In the genomic region with DNA sequence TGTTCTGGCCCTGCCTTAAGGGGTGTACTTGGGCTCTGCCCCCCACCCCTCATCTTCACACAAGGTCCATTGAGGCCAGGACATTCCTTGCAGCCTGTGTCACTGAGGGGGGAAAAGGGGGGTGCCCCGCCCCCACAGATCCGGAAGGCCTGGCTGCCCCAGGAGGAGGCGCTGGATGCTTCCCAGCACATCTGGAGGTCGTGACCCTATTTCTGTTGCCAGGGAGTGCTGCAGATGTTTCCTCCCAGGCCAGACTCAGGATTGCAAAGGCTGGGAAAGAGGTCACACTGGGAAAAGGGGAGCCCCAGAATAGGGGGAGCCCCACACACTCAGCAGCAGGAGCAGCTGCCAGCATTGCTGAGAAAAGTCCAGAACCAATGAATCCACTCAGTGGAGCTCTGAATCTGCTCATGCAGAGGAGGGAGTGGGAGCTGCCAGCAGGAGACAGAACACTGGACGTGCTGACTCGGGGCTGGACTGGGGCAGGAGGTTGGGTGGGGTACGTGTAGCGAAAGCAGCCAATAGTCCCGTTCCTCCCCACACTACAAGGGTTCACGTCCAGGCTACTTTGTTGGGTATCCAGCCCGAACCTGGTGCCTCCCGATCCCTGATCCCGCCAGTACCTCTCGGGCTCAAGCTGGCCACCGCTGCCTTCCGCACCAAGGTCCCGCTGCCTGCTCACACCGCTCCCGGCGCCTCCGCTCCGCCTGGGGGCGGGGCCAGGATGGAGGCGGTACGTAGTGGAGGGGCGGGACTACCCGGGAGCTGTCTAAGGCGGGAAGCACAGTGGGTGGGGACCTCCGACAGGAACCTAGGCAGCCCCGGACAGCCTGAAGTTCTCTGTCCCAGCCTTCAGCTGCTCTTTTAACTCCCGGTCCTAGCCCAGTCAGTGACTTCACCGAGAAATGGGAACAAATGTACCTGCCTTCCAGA, we compare ENCODE assay signal across 8 mouse cellular contexts. TPM values are rescaled to one million over a fixed set of nuclear protein-coding genes. Genes with fewer than 3 reads are reported as not detected.
A peak's percentile ranks its signal among the peaks of the same experiment; 100 is the strongest.
DNase-seq lines count a peak whose midpoint lies in the region; ATAC-seq and TF ChIP-seq lines count a peak whose summit lies in the region.

A gene (minus strand): TSS at position 727 of the 933 bp plus-strand sequence.

- peak within 1 kb of the TSS; percentile 62 for H3K4me3 ChIP-seq in heart, embryonic 13.5 days
- peak within 1 kb of the TSS; percentile 39 for H3K4me3 ChIP-seq in kidney, postnatal 0 days (replicated peaks; ENCODE audit: low read depth, low read length)
- peak within 1 kb of the TSS; percentile 59 for H3K4me3 ChIP-seq in liver, adult 2 months (ENCODE audit: insufficient read depth, low read depth, low read length)

- H3K27ac ChIP-seq in heart, embryonic 13.5 days (replicated peaks), result peak within 1 kb of the TSS; percentile 85
- peak within 1 kb of the TSS; percentile 84 for H3K27ac ChIP-seq in kidney, postnatal 0 days
- peak within 1 kb of the TSS; percentile 33 for H3K27ac ChIP-seq in liver, adult 2 months (replicated peaks; ENCODE audit: insufficient read depth, low read depth, low read length)

- peak; percentile 84 to 93 for DNase-seq in CD8-positive naive resting alpha-beta T cell, adult 2 months (ENCODE audit: low read depth in 2 of 2, low spot score in 2 of 2)
- DNase-seq in c-Kit-negative CD71-positive TER-119-positive erythroid progenitor cells, embryonic 14.5 days (ENCODE audit: low read depth, low spot score), result peak; percentile 93
- peak; percentile 62 for DNase-seq in fibroblast of lung, adult 2 months (ENCODE audit: low read depth)
- peak; percentile 95 for DNase-seq in kidney, postnatal 0 days (ENCODE audit: low spot score)
- peak; percentile 63 for DNase-seq in liver, adult 2 months (ENCODE audit: extremely low read depth, low read depth, low spot score)
- peak; percentile 98 for DNase-seq in spleen, postnatal 4 days (ENCODE audit: low spot score in 2 of 2)

- ATAC-seq in heart, embryonic 13.5 days (ENCODE audit: extremely low read depth, insufficient number of reproducible peaks, low FRiP score, low TSS enrichment), result peak; percentile 76
- peak; percentile 86 for ATAC-seq in kidney, postnatal 0 days (replicated peaks; ENCODE audit: low FRiP score, low read depth)
- peak; percentile 80 for ATAC-seq in monocyte, adult 5-6 weeks (replicated peaks; ENCODE audit: insufficient number of reproducible peaks, low FRiP score, low TSS enrichment, poor library complexity, severe bottlenecking)

- H3K4me1 ChIP-seq in heart, embryonic 13.5 days, result peaks cover 41% of the 10 kb centered on the region
- 0 out of 2 replicates have a peak, but pooled peaks cover 4% of the 10 kb centered on the region for H3K4me1 ChIP-seq in kidney, postnatal 0 days (replicated peaks; ENCODE audit: insufficient read depth, low read length)
- H3K4me1 ChIP-seq in liver, adult 2 months (ENCODE audit: control insufficient read depth, insufficient read depth, low read length), result peaks cover 3% of the 10 kb centered on the region; the same call in 1 of the 2 replicates

- H3K79me2 ChIP-seq in liver, adult 2 months (ENCODE audit: control insufficient read depth, insufficient read depth, low read length), result peaks cover 4% of the 10 kb centered on the region; the same call in 1 of the 2 replicates

- TF ChIP-seq CTCF in kidney, postnatal 0 days (IDR thresholded peaks at IDR 0.05; ENCODE audit: low read depth), result peak; percentile 34
- TF ChIP-seq CTCF in liver, adult 2 months (IDR thresholded peaks at IDR 0.05; ENCODE audit: low read depth, low read length), result no peak

- H3K9me3 ChIP-seq in heart, embryonic 13.5 days, result no peaks in the 10 kb centered on the region
- H3K9me3 ChIP-seq in kidney, postnatal 0 days (replicated peaks; ENCODE audit: low read length), result no peaks in the 10 kb centered on the region

- peak within 1 kb of the TSS; percentile 78 for H3K9ac ChIP-seq in heart, embryonic 13.5 days
- H3K9ac ChIP-seq in kidney, postnatal 0 days (ENCODE audit: low read depth, low read length), result peak within 1 kb of the TSS; percentile 54
- peak within 1 kb of the TSS; percentile 61 for H3K9ac ChIP-seq in liver, adult 2 months (ENCODE audit: low read depth, low read length)

- H3K27me3 ChIP-seq in heart, embryonic 13.5 days (replicated peaks), result no peaks in the 10 kb centered on the region
- no peaks in the 10 kb centered on the region for H3K27me3 ChIP-seq in kidney, postnatal 0 days (ENCODE audit: insufficient read depth, low read length)
- H3K27me3 ChIP-seq in liver, adult 2 months (ENCODE audit: control insufficient read depth, insufficient read depth, low read length), result no peaks in the 10 kb centered on the region

- peaks cover 62% of the 10 kb centered on the region for H3K36me3 ChIP-seq in heart, embryonic 13.5 days
- H3K36me3 ChIP-seq in kidney, postnatal 0 days (ENCODE audit: insufficient read depth, low read length), result peaks cover 21% of the 10 kb centered on the region; the same call in 1 of the 2 replicates
- no peaks in the 10 kb centered on the region for H3K36me3 ChIP-seq in liver, adult 2 months (ENCODE audit: control insufficient read depth, insufficient read depth, low read length)

- WGBS in heart, embryonic 13.5 days, result 1% methylated on average over 32 of the region's 32 CpGs
- under 1% methylated on average over 32 of the region's 32 CpGs for WGBS in kidney, postnatal 0 days
- 4% methylated on average over 32 of the region's 32 CpGs for WGBS in liver, adult 2 months

- peak within 1 kb of the TSS; percentile 69 for H3K4me2 ChIP-seq in heart, embryonic 13.5 days
- peak within 1 kb of the TSS; percentile 55 for H3K4me2 ChIP-seq in kidney, postnatal 0 days (ENCODE audit: low read length)

- TF ChIP-seq POLR2A in liver, adult 2 months (IDR thresholded peaks at IDR 0.05; ENCODE audit: extremely low read depth, insufficient read depth, low read length), result peak; percentile 71

RNA-seq across cellular contexts. Expression of the gene that starts here (rescaled TPM):
- 21.9 and 23.2 TPM in 2 replicates for polyA plus RNA-seq in heart, embryonic 13.5 days (2015; fragmentation: Nextera tagmentation; extraction: Ambion mirVana)
- 22.5 and 26.2 TPM in 2 replicates for polyA plus RNA-seq in kidney, postnatal 0 days (2015; fragmentation: Nextera tagmentation; extraction: Ambion mirVana)
- total RNA-seq in liver, adult 2 months (2014; rRNA removed), result 3.4 and 4.4 TPM in 2 replicates
- 11.8 and 17.9 TPM in 2 replicates for polyA plus RNA-seq in liver, adult 2 months (2012; rRNA removed)
- total RNA-seq in monocyte, adult 5-6 weeks (2017), result 83.5 to 149 TPM (median 83.8 TPM) in 3 replicates

Comparison
In these comparisons a context has a peak if more than half of its experiments do, and no peak if none do; other contexts are left out.
1. Peak in every context shown above with its lines: DNase-seq, ATAC-seq, H3K4me3 ChIP-seq and H3K27ac ChIP-seq.
2. RNA of the gene that starts here (total RNA-seq): 83.5 to 149 TPM in monocyte, adult 5-6 weeks; 3.4 to 4.4 TPM in liver, adult 2 months; every median in the first group is over 10 times any median in the second.
3. H3K27ac ChIP-seq: peak in every context shown above with its lines; median percentile 85 in heart, embryonic 13.5 days; 84 in kidney, postnatal 0 days; 33 in liver, adult 2 months.